Mouse (Mus musculus): ENCODE results near the gene Med13l.

Med13l gene

GRCm38 (mm10) chr5:118732651-118733050 lies 172.2 kb downstream of the Med13l start:
- no peak for DNase-seq (ENCODE audit: low read depth, low spot score)

- DNase-seq (ENCODE audit: low read depth, low spot score): no peak
Measured at GRCm38 (mm10) chr5:118733566-118733965, 173.1 kb downstream of the Med13l start.

- no peak for DNase-seq (ENCODE audit: low read depth, low spot score)
Measured at GRCm38 (mm10) chr5:118734455-118734854, 174.0 kb downstream of the Med13l start.

- DNase-seq (ENCODE audit: low read depth, low spot score): no peak
Measured at GRCm38 (mm10) chr5:118735738-118736137, 175.3 kb downstream of the Med13l start.

GRCm38 (mm10) chr5:118737548-118737947 lies 177.1 kb downstream of the Med13l start:
- DNase-seq (ENCODE audit: low read depth, low spot score): peak; percentile 76

- DNase-seq (ENCODE audit: low read depth, low spot score): no peak
Measured at GRCm38 (mm10) chr5:118743067-118743466, 182.6 kb downstream of the Med13l start.

GRCm38 (mm10) chr5:118747026-118747425 lies 186.5 kb downstream of the Med13l start:
- DNase-seq (ENCODE audit: low read depth, low spot score): no peak

GRCm38 (mm10) chr5:118751446-118752179 lies 191.1 kb downstream of the Med13l start:
- no peak for DNase-seq (ENCODE audit: low read depth, low spot score)

- DNase-seq (ENCODE audit: low read depth, low spot score): no peak
Measured at GRCm38 (mm10) chr5:118752868-118753267, 192.4 kb downstream of the Med13l start.

GRCm38 (mm10) chr5:118753471-118754044 lies 193.1 kb downstream of the Med13l start:
- no peak for DNase-seq (ENCODE audit: low read depth, low spot score)

- no peak for DNase-seq (ENCODE audit: low read depth, low spot score)
Measured at GRCm38 (mm10) chr5:118754191-118754759, 193.8 kb downstream of the Med13l start.

GRCm38 (mm10) chr5:118756078-118756477 lies 195.6 kb downstream of the Med13l start:
- no peak for DNase-seq (ENCODE audit: low read depth, low spot score)

GRCm38 (mm10) chr5:118757396-118758301 lies 197.2 kb downstream of the Med13l start:
- no peak for DNase-seq (ENCODE audit: low read depth, low spot score)

GRCm38 (mm10) chr5:118760986-118761385 lies 200.5 kb downstream of the Med13l start:
- DNase-seq (ENCODE audit: low read depth, low spot score): no peak

- no peak for DNase-seq (ENCODE audit: low read depth, low spot score)
Measured at GRCm38 (mm10) chr5:118762499-118763185, 202.2 kb downstream of the Med13l start.

GRCm38 (mm10) chr5:118763353-118763752 lies 202.9 kb downstream of the Med13l start:
- DNase-seq (ENCODE audit: low read depth, low spot score): peak; percentile 27

- DNase-seq (ENCODE audit: low read depth, low spot score): no peak
Measured at GRCm38 (mm10) chr5:118769143-118769542, 208.7 kb downstream of the Med13l start.

GRCm38 (mm10) chr5:118773866-118774265 lies 213.4 kb downstream of the Med13l start:
- DNase-seq (ENCODE audit: low read depth, low spot score): no peak

GRCm38 (mm10) chr5:118776396-118776795 lies 215.9 kb downstream of the Med13l start:
- DNase-seq (ENCODE audit: low read depth, low spot score): no peak

GRCm38 (mm10) chr5:118781598-118781997 lies 221.1 kb downstream of the Med13l start:
- DNase-seq (ENCODE audit: low read depth, low spot score): peak; percentile 73

GRCm38 (mm10) chr5:118782139-118782538 lies 221.7 kb downstream of the Med13l start:
- DNase-seq (ENCODE audit: low read depth, low spot score): no peak
